Mouse (Mus musculus): ENCODE measurements around the gene Aicda.

GRCm38 (mm10) chr6:122607700-122608099 lies 54.1 kb downstream of the Aicda start:
- TF ChIP-seq ZC3H11A (IDR thresholded peaks at IDR 0.05; ENCODE audit: borderline replicate concordance, low read depth, low read length) (no peak), MAFK (IDR thresholded peaks at IDR 0.05; ENCODE audit: insufficient read depth, low read depth, low read length) (no peak), HCFC1 (IDR thresholded peaks at IDR 0.05; ENCODE audit: borderline replicate concordance, insufficient read depth, low read length) (no peak)

Measured in ES-E14 (cell line).